In the genomic region with DNA sequence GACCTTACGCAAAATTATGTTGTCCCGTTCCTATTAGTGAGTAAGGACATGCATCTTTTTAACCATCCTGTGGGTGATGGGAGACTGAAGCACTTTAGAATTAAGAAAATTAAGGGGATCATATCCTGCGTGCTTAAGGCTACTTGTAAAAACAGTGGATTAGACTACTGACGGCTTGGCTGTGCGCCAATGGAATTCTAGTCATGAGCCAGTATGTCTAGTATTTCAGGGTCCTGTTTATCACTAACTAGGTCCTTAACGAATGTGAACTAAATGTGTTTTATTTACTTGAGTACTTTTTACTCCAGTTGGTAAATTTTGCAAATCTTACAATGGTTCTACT, we compare ENCODE assay signal across 8 mouse cellular contexts. TPM values are rescaled to one million over a fixed set of nuclear protein-coding genes. Genes with fewer than 3 reads are reported as not detected.
DNase-seq lines count a peak whose midpoint lies in the region; ATAC-seq and TF ChIP-seq lines count a peak whose summit lies in the region.

No protein-coding gene starts in this region.

- no peaks in the 10 kb centered on the region for H3K9me3 ChIP-seq in forebrain, embryonic 10.5 days
- H3K9me3 ChIP-seq in intestine, embryonic 15.5 days, result no peaks in the 10 kb centered on the region
- no peaks in the 10 kb centered on the region for H3K9me3 ChIP-seq in midbrain, postnatal 0 days (ENCODE audit: low read length)

- H3K9ac ChIP-seq in intestine, embryonic 15.5 days, result peak overlapping the region; percentile 96
- peak overlapping the region; percentile 37; the same call in 1 of the 2 replicates for H3K9ac ChIP-seq in liver, adult 2 months (ENCODE audit: low read depth, low read length)
- H3K9ac ChIP-seq in midbrain, postnatal 0 days (replicated peaks; ENCODE audit: low read length, poor library complexity, severe bottlenecking), result peak overlapping the region; percentile 60

- peaks cover 33% of the 10 kb centered on the region for H3K4me1 ChIP-seq in forebrain, embryonic 10.5 days
- no peaks in the 10 kb centered on the region for H3K4me1 ChIP-seq in intestine, embryonic 15.5 days (replicated peaks)
- H3K4me1 ChIP-seq in liver, adult 2 months (ENCODE audit: control insufficient read depth, insufficient read depth, low read length), result peaks cover 5% of the 10 kb centered on the region; the same call in 1 of the 2 replicates
- peaks cover 10% of the 10 kb centered on the region; the same call in 1 of the 2 replicates for H3K4me1 ChIP-seq in midbrain, postnatal 0 days (ENCODE audit: insufficient read depth, low read length)

- CTCF ChIA-PET in Patski (lab: Charles Lee), result interaction anchor here (2.5 kb wide), 1 partner anchor 10 kb away, joined by 7 read pairs; no protein-coding TSS in a partner anchor

- peak overlapping the region; percentile 98 for H3K27ac ChIP-seq in forebrain, embryonic 10.5 days
- H3K27ac ChIP-seq in intestine, embryonic 15.5 days, result peak overlapping the region; percentile 91
- H3K27ac ChIP-seq in liver, adult 2 months (replicated peaks; ENCODE audit: insufficient read depth, low read depth, low read length), result peak overlapping the region; percentile 50
- peak overlapping the region; percentile 80; the same call in 1 of the 2 replicates for H3K27ac ChIP-seq in midbrain, postnatal 0 days (ENCODE audit: low read depth, low read length)

- peaks cover 3% of the 10 kb centered on the region for H3K36me3 ChIP-seq in forebrain, embryonic 10.5 days (replicated peaks)
- no peaks in the 10 kb centered on the region for H3K36me3 ChIP-seq in intestine, embryonic 15.5 days
- peaks cover 1% of the 10 kb centered on the region for H3K36me3 ChIP-seq in liver, adult 2 months (ENCODE audit: control insufficient read depth, insufficient read depth, low read length)
- H3K36me3 ChIP-seq in midbrain, postnatal 0 days (ENCODE audit: insufficient read depth, low read length), result peaks cover 1% of the 10 kb centered on the region; the same call in 1 of the 2 replicates

- peak overlapping the region; percentile 51 for H3K4me2 ChIP-seq in intestine, embryonic 15.5 days (replicated peaks)
- peak overlapping the region; percentile 58 for H3K4me2 ChIP-seq in midbrain, postnatal 0 days (ENCODE audit: low read depth, low read length, poor library complexity, severe bottlenecking)

- WGBS in forebrain, embryonic 10.5 days, result 10% methylated on average over 6 of the region's 6 CpGs
- WGBS in intestine, embryonic 15.5 days, result 3% methylated on average over 6 of the region's 6 CpGs
- 3% methylated on average over 6 of the region's 6 CpGs for WGBS in liver, adult 2 months
- 3% methylated on average over 6 of the region's 6 CpGs for WGBS in midbrain, postnatal 0 days

- no peaks in the 10 kb centered on the region for H3K27me3 ChIP-seq in Patski
- H3K27me3 ChIP-seq in forebrain, embryonic 10.5 days (ENCODE audit: poor library complexity, severe bottlenecking), result no peaks in the 10 kb centered on the region
- H3K27me3 ChIP-seq in intestine, embryonic 15.5 days (replicated peaks), result no peaks in the 10 kb centered on the region
- H3K27me3 ChIP-seq in liver, adult 2 months (ENCODE audit: control insufficient read depth, insufficient read depth, low read length), result no peaks in the 10 kb centered on the region
- no peaks in the 10 kb centered on the region for H3K27me3 ChIP-seq in midbrain, postnatal 0 days (ENCODE audit: insufficient read depth, low read length)

- no peak for TF ChIP-seq POLR2A in liver, adult 2 months (IDR thresholded peaks at IDR 0.05; ENCODE audit: extremely low read depth, insufficient read depth, low read length)

- POLR2A ChIA-PET in Patski (lab: Charles Lee), result interaction anchor here (2.2 kb wide), 1 partner anchor 14 kb away, joined by 4 read pairs; no protein-coding TSS in a partner anchor

- in situ Hi-C loops in Patski (cut with MboI; ENCODE audit: low pct_unique_long_range_greater_than_20kb), result loop anchor here (5.0 to 25.0 kb wide), 2 partner anchors 60 to 230 kb away; partner anchors contain the start of gene Ccng2

- peak; percentile 16 for ATAC-seq in Patski
- ATAC-seq in intestine, embryonic 15.5 days, result peak; percentile 7
- ATAC-seq in midbrain, postnatal 0 days (ENCODE audit: low FRiP score), result peak; percentile 14; the same call in 1 of the 2 replicates

- peaks cover 9% of the 10 kb centered on the region; the same call in 1 of the 2 replicates for H3K79me2 ChIP-seq in liver, adult 2 months (ENCODE audit: control insufficient read depth, insufficient read depth, low read length)

- no peak for TF ChIP-seq CTCF in Patski (IDR thresholded peaks at IDR 0.05)
- no peak for TF ChIP-seq CTCF in liver, adult 2 months (IDR thresholded peaks at IDR 0.05; ENCODE audit: low read depth, low read length)
- TF ChIP-seq CTCF in midbrain, postnatal 0 days (IDR thresholded peaks at IDR 0.05), result no peak

- DNase-seq in layer of hippocampus, adult 9-11 months, result peak; percentile 57
- DNase-seq in layer of hippocampus, postnatal 36 days, result no peak
- DNase-seq in Patski (ENCODE audit: low read depth, low spot score), result no peak
- DNase-seq in forebrain, embryonic 10.5 days (ENCODE audit: extremely low spot score, low spot score), result no peak
- no peak for DNase-seq in liver, adult 2 months (ENCODE audit: extremely low read depth, low read depth, low spot score)
- DNase-seq in midbrain, postnatal 0 days (ENCODE audit: low spot score), result no peak
- DNase-seq in retina, postnatal 1 day, result no peak

- peak overlapping the region; percentile 88 for H3K4me3 ChIP-seq in forebrain, embryonic 10.5 days
- H3K4me3 ChIP-seq in intestine, embryonic 15.5 days (replicated peaks), result peak overlapping the region; percentile 88
- H3K4me3 ChIP-seq in liver, adult 2 months (ENCODE audit: insufficient read depth, low read depth, low read length), result peak overlapping the region; percentile 100
- H3K4me3 ChIP-seq in midbrain, postnatal 0 days (ENCODE audit: low read depth, low read length), result peak overlapping the region; percentile 83

RNA-seq across cellular contexts. Expression of gene 2010109A12Rik, which starts 0.7 kb away (rescaled TPM):
- total RNA-seq in layer of hippocampus, postnatal 36 days (2021), result 1 to 10 TPM; 1.9 to 2.4 TPM
- polyA plus RNA-seq in Patski (2021), result 0.17 TPM
- polyA plus RNA-seq in forebrain, embryonic 10.5 days (2016; fragmentation: Nextera tagmentation; extraction: Ambion mirVana), result 1.1 and 1.6 TPM in 2 replicates
- polyA plus RNA-seq in intestine, embryonic 15.5 days (2015; fragmentation: Nextera tagmentation; extraction: Ambion mirVana), result 1.6 and 2.0 TPM in 2 replicates
- 0.13 and 0.28 TPM in 2 replicates for total RNA-seq in liver, adult 2 months (2014; rRNA removed)
- polyA plus RNA-seq in liver, adult 2 months (2012; rRNA removed), result not detected in 2 replicates
- 0.94 TPM in 1 of 2 replicates, not detected in the other for total RNA-seq in midbrain, postnatal 0 days (2014; rRNA removed)
- 0.27 and 0.34 TPM in 2 replicates for polyA plus RNA-seq in midbrain, postnatal 0 days (2015; fragmentation: Nextera tagmentation; extraction: Ambion mirVana)

RNA-seq across cellular contexts. Expression of gene Ccni, which starts 0.7 kb away (rescaled TPM):
- total RNA-seq in layer of hippocampus, postnatal 36 days (2021), result 100 to 1,000 TPM; 261 to 273 TPM
- 239 TPM for polyA plus RNA-seq in Patski (2021)
- polyA plus RNA-seq in forebrain, embryonic 10.5 days (2016; fragmentation: Nextera tagmentation; extraction: Ambion mirVana), result 107 and 108 TPM in 2 replicates
- polyA plus RNA-seq in intestine, embryonic 15.5 days (2015; fragmentation: Nextera tagmentation; extraction: Ambion mirVana), result 79.2 and 91.2 TPM in 2 replicates
- total RNA-seq in liver, adult 2 months (2014; rRNA removed), result 68.0 and 77.9 TPM in 2 replicates
- polyA plus RNA-seq in liver, adult 2 months (2012; rRNA removed), result 56.4 and 70.4 TPM in 2 replicates
- 260 and 289 TPM in 2 replicates for total RNA-seq in midbrain, postnatal 0 days (2014; rRNA removed)
- polyA plus RNA-seq in midbrain, postnatal 0 days (2015; fragmentation: Nextera tagmentation; extraction: Ambion mirVana), result 104 and 109 TPM in 2 replicates

Comparison
In these comparisons a context has a peak if more than half of its experiments do, and no peak if none do; other contexts are left out.
1. H3K9ac ChIP-seq: peak in every context shown above with its lines; median percentile 96 in intestine, embryonic 15.5 days; 60 in midbrain, postnatal 0 days; 37 in liver, adult 2 months.